Mouse (Mus musculus) lung, adult 2 months (tissue): ENCODE results near the gene Rab3ip. TPM values are rescaled to one million over a fixed set of nuclear protein-coding genes. Genes with fewer than 3 reads are reported as not detected.
A peak's percentile ranks its signal among the peaks of the same experiment; 100 is the strongest.

Experiments used
- DNase-seq: peaks from one replicate; pipeline ENCODE4 v3.0.0; 2022
- H3K4me1 ChIP-seq: fragments of 200-500 bp; 2 replicates; pipeline ENCODE4 v1.6.1; 2011; ENCODE audit warnings: low read length; ENCODE audit not compliant: control insufficient read depth, insufficient read depth
- H3K4me3 ChIP-seq: fragments of 200-500 bp; replicated peaks from 2 replicates; pipeline ENCODE3; 2011; ENCODE audit warnings: low read depth, mild to moderate bottlenecking, control low read depth, low read length; ENCODE audit errors: extremely low read depth
- CTCF ChIP-seq: fragments of 200-500 bp; IDR thresholded peaks from 2 replicates; pipeline ENCODE4 v1.5.1; 2011; ENCODE audit warnings: mild to moderate bottlenecking, low read length, control low read depth; ENCODE audit not compliant: insufficient read depth
- POLR2A ChIP-seq: fragments of 200-500 bp; IDR thresholded peaks from 2 replicates; pipeline ENCODE4 v1.6.1; 2011; ENCODE audit warnings: low read depth, mild to moderate bottlenecking, control low read depth, low read length, borderline replicate concordance; ENCODE audit errors: extremely low read depth
- WGBS: fragments of 180-500 bp; shearing (Covaris S2); methylation state at CpG from one replicate; pipeline ENCODE4 v1.1.7; 2018; 5-methylcytosine and 5-hydroxymethylcytosine counted together
- polyA plus RNA-seq: library from polyadenylated mRNA; depleted of rRNA; stranded (reverse); fragments of >200 nt; gene quantifications from 2 replicates; pipeline ENCODE4 v1.2.3, GENCODE M21; 2012

Gene Rab3ip
- polyA plus RNA-seq, 1 experiment: 108 TPM

DNA sequence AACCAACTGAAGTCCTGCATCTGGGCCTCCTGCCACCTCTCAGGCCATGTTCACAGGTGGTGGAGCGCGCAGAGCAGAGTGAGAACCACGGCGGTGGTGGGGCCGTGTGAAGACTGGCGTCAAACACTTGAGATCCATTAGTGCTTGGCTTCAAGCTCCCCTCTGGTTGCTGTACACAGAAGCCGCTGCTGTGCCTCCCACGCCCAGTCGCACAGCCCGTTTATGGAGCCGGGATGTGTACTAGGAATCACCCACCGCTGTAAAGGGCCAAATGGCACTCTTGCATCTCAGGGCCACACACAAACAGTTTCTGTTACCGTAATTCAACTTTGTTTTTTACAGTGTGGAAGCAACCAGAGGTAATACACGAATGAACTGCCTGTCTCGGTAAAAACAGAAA is 28.4 kb downstream of the Rab3ip start:
- TF ChIP-seq CTCF (no peak), POLR2A (no peak)

DNA sequence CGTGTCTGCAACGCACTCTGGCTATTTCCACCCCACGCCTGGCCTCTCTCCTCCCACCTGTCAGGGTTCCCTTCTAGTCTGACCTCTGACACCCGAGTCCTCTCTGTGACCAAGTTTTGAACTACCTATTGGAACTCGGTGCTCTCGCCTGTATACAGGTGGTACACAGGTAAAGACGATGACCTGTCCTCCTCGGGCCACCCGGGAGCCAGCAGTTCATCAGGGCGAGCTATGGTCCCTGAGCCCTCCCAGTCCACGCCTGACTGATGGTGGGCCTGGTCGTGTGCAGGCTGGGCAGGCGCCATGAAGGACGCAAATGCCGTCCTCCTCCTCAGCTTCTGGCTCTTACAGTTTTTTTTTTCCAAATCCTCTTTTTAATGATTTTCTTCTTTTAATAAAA is 29.2 kb downstream of the Rab3ip start:
- H3K4me1 ChIP-seq: no peaks in the 10 kb centered on the region
- WGBS: 90% methylated on average over 15 of the region's 15 CpGs
- DNase-seq: no peak
- H3K4me3 ChIP-seq: no peak overlapping the region
- no peak for TF ChIP-seq POLR2A
- TF ChIP-seq CTCF: no peak

More for the DNA sequence above, 28.4 kb downstream of the Rab3ip start:
- WGBS: 77% methylated on average over 15 of the region's 15 CpGs
- DNase-seq: no peak
- no peaks in the 10 kb centered on the region for H3K4me1 ChIP-seq
- no peak overlapping the region for H3K4me3 ChIP-seq

DNA sequence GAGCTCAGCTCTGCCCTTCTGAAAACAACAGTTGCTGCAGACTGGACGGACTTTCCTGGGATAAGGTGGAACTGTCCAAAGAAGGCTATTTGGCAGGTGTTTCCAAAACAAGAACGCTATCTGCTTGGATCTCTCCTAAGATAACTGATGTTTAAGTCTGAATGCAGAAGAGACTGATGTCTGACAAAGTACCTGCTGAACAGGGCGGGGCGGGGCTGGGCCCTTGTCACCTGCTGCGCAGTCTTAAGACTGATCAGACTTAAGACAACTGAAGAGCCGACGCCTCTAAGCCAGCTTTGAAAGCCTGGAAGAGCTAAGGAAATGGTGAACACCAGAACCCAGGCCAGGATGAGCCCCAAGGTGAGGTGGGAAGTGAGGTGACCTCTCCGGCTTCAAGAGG is 29.9 kb downstream of the Rab3ip start:
- TF ChIP-seq POLR2A (no peak), CTCF (no peak)
- no peak for DNase-seq
- Histone ChIP-seq H3K4me3 (no peak overlapping the region), H3K4me1 (no peaks in the 10 kb centered on the region)
- 92% methylated on average over 8 of the region's 8 CpGs for WGBS

DNA sequence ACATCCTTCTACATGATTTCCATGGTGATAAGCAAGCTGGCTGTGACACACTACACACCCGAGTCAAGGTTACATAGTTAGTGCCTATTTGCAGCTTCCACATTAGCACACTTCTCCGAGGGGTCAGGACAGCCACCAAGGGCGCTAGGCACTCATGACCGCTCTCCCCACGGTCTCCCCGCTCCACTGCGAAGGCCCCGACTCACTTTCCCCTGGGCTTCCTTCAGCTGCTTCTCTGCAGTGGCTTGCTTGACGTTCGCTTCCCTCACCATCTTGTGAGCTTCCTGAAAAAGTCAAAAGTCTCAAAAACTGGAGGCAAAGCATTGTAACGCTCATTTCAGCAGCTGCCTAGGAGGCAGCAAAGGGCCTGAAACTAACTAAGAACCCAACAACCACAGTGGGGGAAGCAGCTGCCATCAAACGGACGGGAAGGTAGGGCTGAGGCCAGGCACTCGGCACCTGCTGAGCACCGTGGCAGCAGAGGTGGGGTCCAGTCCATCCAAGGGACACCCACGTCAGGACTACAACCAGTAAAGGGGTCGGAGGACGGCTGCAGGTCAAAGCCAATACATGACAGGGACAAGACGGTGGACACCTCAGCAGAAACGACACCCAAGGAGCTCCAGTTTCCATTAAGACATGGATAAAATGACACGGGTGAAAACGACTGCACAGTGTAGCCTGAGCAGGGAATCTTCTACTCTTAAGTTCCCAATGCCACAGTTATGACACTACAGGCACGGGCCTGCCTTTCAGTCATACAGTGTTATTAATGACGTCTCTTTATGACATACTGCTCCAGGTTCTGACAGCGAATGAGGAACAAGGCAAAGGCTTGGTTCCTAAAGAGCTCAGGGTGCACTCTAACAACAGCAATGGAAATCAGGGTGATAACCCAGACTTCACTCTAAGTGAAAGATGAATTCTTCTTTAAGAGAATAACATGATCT is 30.9 kb downstream of the Rab3ip start:
- Histone ChIP-seq H3K4me1 (no peaks in the 10 kb centered on the region), H3K4me3 (no peak overlapping the region)
- no peak for TF ChIP-seq CTCF
- no peak for TF ChIP-seq POLR2A
- WGBS: 85% methylated on average over 25 of the region's 25 CpGs
- DNase-seq: no peak

DNA sequence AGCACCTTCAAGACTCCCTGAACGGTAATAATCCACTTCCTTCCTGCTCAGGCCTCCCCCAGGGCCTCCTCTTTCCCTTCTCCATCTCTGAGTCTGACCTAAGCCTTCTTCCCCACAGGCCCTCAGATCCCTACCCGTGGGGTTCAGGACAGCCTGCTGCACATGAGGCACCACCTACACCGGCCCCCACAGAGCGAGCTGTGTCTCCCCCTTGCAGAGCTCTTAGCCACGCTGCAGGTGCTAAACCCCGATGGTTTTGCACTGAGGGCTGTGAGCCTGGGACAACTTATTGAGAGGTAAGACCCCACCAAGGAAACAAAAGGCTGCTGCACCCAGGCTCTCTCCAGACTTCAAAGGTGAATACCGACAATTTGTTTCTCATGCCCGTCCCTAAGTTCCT is 34.0 kb downstream of the Rab3ip start:
- WGBS: 73% methylated on average over 8 of the region's 8 CpGs
- Histone ChIP-seq H3K4me3 (no peak overlapping the region), H3K4me1 (no peaks in the 10 kb centered on the region)
- DNase-seq: no peak
- TF ChIP-seq POLR2A: no peak
- no peak for TF ChIP-seq CTCF

DNA sequence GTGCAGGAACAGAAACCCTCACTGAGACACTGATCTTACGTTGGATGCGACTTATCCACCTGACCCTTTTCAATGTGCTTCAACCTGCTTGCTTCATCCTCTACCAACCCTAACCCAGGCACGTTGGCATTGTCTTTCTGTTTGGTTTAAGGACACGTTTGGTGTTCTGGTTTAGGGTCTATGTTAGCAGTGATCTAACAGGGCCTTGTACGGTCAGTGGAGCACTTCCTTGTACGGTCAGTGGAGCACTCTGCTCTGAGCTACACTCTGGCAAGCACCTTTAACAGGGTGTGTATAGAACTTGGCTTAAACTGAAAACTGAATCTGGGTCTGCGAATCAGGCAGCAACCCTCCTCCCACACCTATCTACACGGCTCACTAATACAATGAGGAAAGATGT is 35.3 kb downstream of the Rab3ip start:
- H3K4me1 ChIP-seq: no peaks in the 10 kb centered on the region
- no peak for TF ChIP-seq CTCF
- no peak for TF ChIP-seq POLR2A
- WGBS: 92% methylated on average over 8 of the region's 8 CpGs
- H3K4me3 ChIP-seq: no peak overlapping the region
- no peak for DNase-seq

DNA sequence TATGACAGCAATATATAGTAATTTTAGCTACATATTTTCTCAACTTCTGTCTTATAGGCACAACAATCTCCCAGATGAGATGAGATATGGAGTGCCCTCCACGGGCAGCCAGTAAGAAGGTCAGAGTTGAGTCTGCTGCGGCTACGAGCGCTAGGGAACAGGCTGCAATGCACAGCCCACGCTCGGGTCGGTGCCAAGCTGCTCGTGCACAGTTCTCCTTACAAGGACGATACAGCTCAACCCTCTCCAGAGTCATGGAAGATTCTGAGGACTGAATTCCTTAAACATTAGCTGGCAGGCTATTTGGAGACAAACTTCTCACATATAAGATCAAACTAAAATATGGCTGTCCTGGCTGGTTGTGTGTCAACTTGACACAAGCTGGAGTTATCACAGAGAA is 36.0 kb downstream of the Rab3ip start:
- no peak overlapping the region for H3K4me3 ChIP-seq
- 81% methylated on average over 9 of the region's 9 CpGs for WGBS
- DNase-seq: no peak

DNA sequence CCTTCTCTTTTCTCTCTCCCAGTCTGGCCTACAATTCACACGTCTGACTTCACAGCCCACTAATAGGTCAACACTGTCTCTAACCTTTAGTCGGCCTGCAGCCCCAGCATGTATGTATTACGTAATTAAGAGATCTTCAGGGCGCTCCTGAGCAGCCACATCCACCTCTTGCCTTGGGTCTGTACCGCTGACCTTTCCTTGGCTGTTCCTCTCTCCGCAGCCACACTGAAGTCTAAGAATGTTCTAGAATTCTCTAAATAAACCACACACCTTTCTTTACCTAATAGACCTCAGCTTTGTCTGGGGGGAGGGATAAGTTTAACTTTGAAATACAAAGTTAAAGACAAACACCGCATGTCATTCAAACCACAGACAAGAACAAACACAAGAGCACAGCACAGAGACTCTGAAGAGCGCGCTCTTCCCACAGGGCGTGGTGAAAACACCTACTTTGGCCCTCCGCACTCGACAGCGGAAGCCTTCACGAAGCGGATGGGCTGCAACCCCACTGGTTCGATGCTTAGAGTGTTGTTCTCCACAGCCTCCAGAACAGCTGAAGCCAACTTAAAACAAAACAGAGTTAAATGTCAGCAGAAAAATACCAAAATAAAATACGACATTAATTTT is 36.8 kb downstream of the Rab3ip start:
- no peaks in the 10 kb centered on the region for H3K4me1 ChIP-seq
- no peak overlapping the region for H3K4me3 ChIP-seq
- no peak for DNase-seq
- WGBS: 75% methylated on average over 17 of the region's 17 CpGs
- TF ChIP-seq POLR2A (0 out of 2 replicates have a peak, but pooled peaks have one; percentile 8), CTCF (no peak)

More for the DNA sequence above, 36.0 kb downstream of the Rab3ip start:
- H3K4me1 ChIP-seq: no peaks in the 10 kb centered on the region
- no peak for TF ChIP-seq POLR2A
- no peak for TF ChIP-seq CTCF

DNA sequence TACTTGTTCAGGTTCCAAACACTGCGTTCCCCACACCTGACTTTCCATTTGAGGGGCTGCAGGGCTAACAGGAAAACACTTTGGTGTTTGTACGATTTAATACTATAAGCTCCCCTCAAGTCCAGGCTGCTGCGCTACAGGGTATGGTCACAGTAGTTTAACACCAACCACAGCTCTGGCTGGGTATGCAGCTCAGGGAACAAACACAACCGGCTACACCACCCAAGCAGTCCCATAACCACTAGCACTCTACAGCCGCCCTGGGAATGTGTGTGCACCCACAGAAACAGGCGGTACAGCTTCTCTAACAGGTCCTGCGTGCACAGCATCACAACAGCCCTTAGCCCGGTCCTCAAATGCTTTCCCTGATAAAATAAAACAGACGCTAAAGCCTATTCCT is 37.7 kb downstream of the Rab3ip start:
- H3K4me3 ChIP-seq: no peak overlapping the region
- WGBS: 84% methylated on average over 9 of the region's 9 CpGs
- TF ChIP-seq CTCF: no peak
- TF ChIP-seq POLR2A: no peak
- no peaks in the 10 kb centered on the region for H3K4me1 ChIP-seq
- no peak for DNase-seq
